Mouse (Mus musculus) neural tube, embryonic 15.5 days (tissue): ENCODE data around the gene Stat3. TPM values are rescaled to one million over a fixed set of nuclear protein-coding genes. Genes with fewer than 3 reads are reported as not detected.

ENCODE experiments used
- ATAC-seq: fragments of 200-750 bp; cut with Nextera tagmentation; 2 replicates; pipeline ENCODE4 v1.8.0; 2017; ENCODE audit warnings: mild to moderate bottlenecking, moderate TSS enrichment, moderate library complexity; ENCODE audit not compliant: low FRiP score
- H3K27ac ChIP-seq: fragments of 300-500 bp; sonication (generic); replicated peaks from 2 replicates; pipeline ENCODE4 v1.5.1; 2015; ENCODE audit warnings: mild to moderate bottlenecking, inconsistent platforms
- H3K27me3 ChIP-seq: fragments of 300-500 bp; sonication (generic); replicated peaks from 2 replicates; pipeline ENCODE4 v1.6.1; 2015; ENCODE audit warnings: inconsistent platforms
- H3K36me3 ChIP-seq: fragments of 300-500 bp; sonication (generic); 2 replicates; pipeline ENCODE4 v1.6.1; 2015; ENCODE audit warnings: inconsistent platforms
- H3K4me1 ChIP-seq: fragments of 300-500 bp; sonication (generic); 2 replicates; pipeline ENCODE4 v1.6.1; 2015; ENCODE audit warnings: inconsistent platforms
- H3K4me2 ChIP-seq: fragments of 300-500 bp; sonication (generic); 2 replicates; pipeline ENCODE4 v1.6.1; 2015; ENCODE audit warnings: inconsistent platforms, mild to moderate bottlenecking, moderate library complexity
- H3K4me3 ChIP-seq: fragments of 300-500 bp; sonication (generic); replicated peaks from 2 replicates; pipeline ENCODE4 v1.5.1; 2015; ENCODE audit warnings: mild to moderate bottlenecking, inconsistent platforms
- H3K9ac ChIP-seq: fragments of 300-500 bp; sonication (generic); replicated peaks from 2 replicates; pipeline ENCODE4 v1.6.1; 2015; ENCODE audit warnings: mild to moderate bottlenecking, inconsistent platforms
- H3K9me3 ChIP-seq: fragments of 300-500 bp; sonication (generic); replicated peaks from 2 replicates; pipeline ENCODE4 v1.6.1; 2016; ENCODE audit warnings: inconsistent platforms
- WGBS: fragments of 180-500 bp; shearing (Covaris S2); methylation state at CpG from one replicate; pipeline ENCODE4 v1.1.7; 2015; ENCODE audit warnings: mixed read lengths; 5-methylcytosine and 5-hydroxymethylcytosine counted together
- polyA plus RNA-seq: library from polyadenylated mRNA; unstranded; fragments of >200 nt; fragmentation: Nextera tagmentation; extraction: Ambion mirVana; gene quantifications from 2 replicates; pipeline ENCODE4 v1.2.1, GENCODE M21; 2015

Stat3 gene
- polyA plus RNA-seq, 1 experiment from 2014 or later = 57.9 TPM

GRCm38 (mm10) chr11:100920887-100921624 is 18.3 kb downstream of the Stat3 start:
- H3K4me3 ChIP-seq = no peak overlapping the region
- no peak overlapping the region for H3K27ac ChIP-seq
- H3K36me3 ChIP-seq = no peaks in the 10 kb centered on the region
- no peak overlapping the region for H3K4me2 ChIP-seq
- H3K9ac ChIP-seq = no peak overlapping the region
- H3K27me3 ChIP-seq = no peaks in the 10 kb centered on the region
- no peak for ATAC-seq
- H3K4me1 ChIP-seq = no peaks in the 10 kb centered on the region
- WGBS = 91% methylated on average over 4 of the region's 4 CpGs
- H3K9me3 ChIP-seq = no peaks in the 10 kb centered on the region

- WGBS = 87% methylated on average over 5 of the region's 5 CpGs
- Histone ChIP-seq H3K9ac (no peak overlapping the region), H3K4me1 (no peaks in the 10 kb centered on the region), H3K4me3 (no peak overlapping the region), H3K27me3 (no peaks in the 10 kb centered on the region), H3K9me3 (no peaks in the 10 kb centered on the region), H3K36me3 (peaks cover 3% of the 10 kb centered on the region; the same call in 1 of the 2 replicates), H3K27ac (no peak overlapping the region), H3K4me2 (no peak overlapping the region)
- no peak for ATAC-seq
Observed at GRCm38 (mm10) chr11:100918007-100918406, 21.3 kb downstream of the Stat3 start.

- H3K36me3 ChIP-seq = peaks cover 3% of the 10 kb centered on the region; the same call in 1 of the 2 replicates
- H3K9ac ChIP-seq = no peak overlapping the region
- 95% methylated on average over 4 of the region's 4 CpGs for WGBS
- H3K4me2 ChIP-seq = no peak overlapping the region
- no peaks in the 10 kb centered on the region for H3K4me1 ChIP-seq
- H3K9me3 ChIP-seq = no peaks in the 10 kb centered on the region
- no peak overlapping the region for H3K4me3 ChIP-seq
- no peak for ATAC-seq
- no peak overlapping the region for H3K27ac ChIP-seq
- no peaks in the 10 kb centered on the region for H3K27me3 ChIP-seq
Observed at GRCm38 (mm10) chr11:100916432-100916971, 22.8 kb downstream of the Stat3 start.

GRCm38 (mm10) chr11:100915063-100915462 is 24.3 kb downstream of the Stat3 start:
- Histone ChIP-seq H3K9me3 (no peaks in the 10 kb centered on the region), H3K4me1 (no peaks in the 10 kb centered on the region), H3K4me3 (no peak overlapping the region), H3K9ac (no peak overlapping the region), H3K4me2 (no peak overlapping the region), H3K36me3 (peaks cover 3% of the 10 kb centered on the region; the same call in 1 of the 2 replicates), H3K27ac (no peak overlapping the region), H3K27me3 (no peaks in the 10 kb centered on the region)
- ATAC-seq = no peak
- 97% methylated on average over 3 of the region's 3 CpGs for WGBS

GRCm38 (mm10) chr11:100914415-100914814 is 24.9 kb downstream of the Stat3 start:
- 90% methylated on average over 5 of the region's 5 CpGs for WGBS
- Histone ChIP-seq H3K9me3 (no peaks in the 10 kb centered on the region), H3K36me3 (peaks cover 8% of the 10 kb centered on the region; the same call in 1 of the 2 replicates), H3K4me1 (no peaks in the 10 kb centered on the region), H3K27me3 (no peaks in the 10 kb centered on the region), H3K9ac (no peak overlapping the region), H3K27ac (no peak overlapping the region), H3K4me2 (no peak overlapping the region), H3K4me3 (no peak overlapping the region)
- no peak for ATAC-seq

- H3K27me3 ChIP-seq = no peaks in the 10 kb centered on the region
- no peaks in the 10 kb centered on the region for H3K9me3 ChIP-seq
- H3K9ac ChIP-seq = no peak overlapping the region
- H3K4me3 ChIP-seq = no peak overlapping the region
- H3K4me2 ChIP-seq = no peak overlapping the region
- peaks cover 21% of the 10 kb centered on the region for H3K36me3 ChIP-seq
- no peaks in the 10 kb centered on the region for H3K4me1 ChIP-seq
- H3K27ac ChIP-seq = no peak overlapping the region
- ATAC-seq = no peak
- 90% methylated on average over 17 of the region's 17 CpGs for WGBS
Observed at GRCm38 (mm10) chr11:100912401-100913155, 26.8 kb downstream of the Stat3 start.

- H3K9ac ChIP-seq = no peak overlapping the region
- no peak overlapping the region for H3K4me2 ChIP-seq
- H3K9me3 ChIP-seq = no peaks in the 10 kb centered on the region
- H3K4me3 ChIP-seq = no peak overlapping the region
- ATAC-seq = no peak
- no peak overlapping the region for H3K27ac ChIP-seq
- no peaks in the 10 kb centered on the region for H3K27me3 ChIP-seq
- WGBS = 84% methylated on average over 9 of the region's 9 CpGs
- H3K4me1 ChIP-seq = no peaks in the 10 kb centered on the region
- peaks cover 45% of the 10 kb centered on the region for H3K36me3 ChIP-seq
Observed at GRCm38 (mm10) chr11:100908567-100908966, 30.8 kb downstream of the Stat3 start.

- Histone ChIP-seq H3K27ac (no peak overlapping the region), H3K9me3 (no peaks in the 10 kb centered on the region), H3K9ac (no peak overlapping the region), H3K4me1 (no peaks in the 10 kb centered on the region), H3K36me3 (peaks cover 50% of the 10 kb centered on the region), H3K4me3 (no peak overlapping the region), H3K27me3 (no peaks in the 10 kb centered on the region), H3K4me2 (no peak overlapping the region)
- 80% methylated on average over 2 of the region's 2 CpGs for WGBS
- no peak for ATAC-seq
Observed at GRCm38 (mm10) chr11:100908112-100908511, 31.2 kb downstream of the Stat3 start.

- Histone ChIP-seq H3K36me3 (peaks cover 57% of the 10 kb centered on the region), H3K27me3 (no peaks in the 10 kb centered on the region), H3K4me1 (no peaks in the 10 kb centered on the region), H3K4me3 (no peak overlapping the region), H3K9me3 (no peaks in the 10 kb centered on the region), H3K27ac (no peak overlapping the region), H3K9ac (no peak overlapping the region), H3K4me2 (no peak overlapping the region)
- ATAC-seq = no peak
- WGBS = 90% methylated on average over 4 of the region's 4 CpGs
Observed at GRCm38 (mm10) chr11:100906885-100907284, 32.5 kb downstream of the Stat3 start.

- Histone ChIP-seq H3K4me3 (no peak overlapping the region), H3K4me1 (no peaks in the 10 kb centered on the region), H3K9me3 (no peaks in the 10 kb centered on the region), H3K36me3 (peaks cover 67% of the 10 kb centered on the region), H3K27me3 (no peaks in the 10 kb centered on the region), H3K4me2 (no peak overlapping the region), H3K9ac (no peak overlapping the region), H3K27ac (no peak overlapping the region)
- WGBS = 79% methylated on average over 1 of the region's 1 CpGs
- no peak for ATAC-seq
Observed at GRCm38 (mm10) chr11:100905929-100906328, 33.4 kb downstream of the Stat3 start.

GRCm38 (mm10) chr11:100904580-100905351 is 34.6 kb downstream of the Stat3 start:
- Histone ChIP-seq H3K27ac (no peak overlapping the region), H3K4me1 (no peaks in the 10 kb centered on the region), H3K4me2 (no peak overlapping the region), H3K9ac (no peak overlapping the region), H3K9me3 (no peaks in the 10 kb centered on the region), H3K4me3 (no peak overlapping the region), H3K36me3 (peaks cover 74% of the 10 kb centered on the region), H3K27me3 (no peaks in the 10 kb centered on the region)
- 65% methylated on average over 18 of the region's 20 CpGs for WGBS
- no peak for ATAC-seq
